Mouse (Mus musculus) left cerebral cortex, adult 8-10 months (tissue): Measurements from ENCODE around the gene Ndst2. TPM values are rescaled to one million over a fixed set of nuclear protein-coding genes. Genes with fewer than 3 reads are reported as not detected.

Source experiments
- DNase-seq, 2 experiments: peaks; one replicate each; pipeline ENCODE4 v3.0.0; 2022; ENCODE audit warnings: low spot score in 2 of 2
- microRNA-seq, 2 experiments: library from miRNA; unstranded; fragments of <30 nt; microRNA quantifications; one replicate each; pipeline ENCODE4 v1.2.0; 2022
- total RNA-seq, 4 experiments: library from RNA; stranded (reverse); gene quantifications; 2 replicates each; pipeline ENCODE4 v1.2.4; 2022

The Ndst2 gene
- total RNA-seq, 4 experiments from 2014 or later = 17.3 to 22.4 (median 20.1) TPM

DNA sequence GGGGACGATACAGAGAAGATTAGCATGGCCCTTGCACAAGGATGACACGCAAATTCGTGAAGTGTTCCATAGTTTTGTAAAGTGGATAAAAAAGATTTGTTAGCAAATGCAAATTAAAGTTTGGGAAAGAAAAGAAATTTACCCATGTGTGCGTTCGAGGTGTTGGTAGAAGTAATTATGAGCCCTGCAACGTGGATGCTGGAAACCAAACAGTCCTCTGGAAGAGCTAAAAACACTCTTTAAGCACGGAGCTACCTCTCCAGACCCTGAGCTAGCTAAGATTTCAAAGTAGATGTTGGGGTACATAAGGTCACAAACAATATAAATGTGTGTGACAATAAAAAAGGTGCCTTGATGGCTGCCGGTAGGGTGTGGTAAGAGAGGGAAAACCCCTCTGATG is 32.8 kb downstream of the Ndst2 start:
- DNase-seq = no peak

DNA sequence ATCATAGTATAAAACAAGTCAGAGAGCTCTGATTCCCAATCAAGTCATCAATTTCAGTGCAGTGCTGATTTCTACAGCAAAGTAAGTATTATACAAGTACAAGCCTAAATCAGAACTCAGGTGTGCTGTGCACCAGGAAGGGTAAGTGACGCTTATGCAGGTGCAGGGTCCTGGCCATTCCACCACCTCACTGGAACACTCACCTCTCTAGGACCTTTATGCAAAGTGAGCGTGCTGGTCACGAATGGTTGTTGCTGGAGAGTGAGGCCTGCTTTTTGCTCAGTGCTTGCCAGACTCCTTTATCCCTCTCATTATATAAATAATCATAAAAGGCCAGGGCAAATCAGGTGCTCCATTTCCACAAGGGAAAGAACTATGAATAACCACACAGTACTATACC is 34.0 kb downstream of the Ndst2 start:
- no peak for DNase-seq

DNA sequence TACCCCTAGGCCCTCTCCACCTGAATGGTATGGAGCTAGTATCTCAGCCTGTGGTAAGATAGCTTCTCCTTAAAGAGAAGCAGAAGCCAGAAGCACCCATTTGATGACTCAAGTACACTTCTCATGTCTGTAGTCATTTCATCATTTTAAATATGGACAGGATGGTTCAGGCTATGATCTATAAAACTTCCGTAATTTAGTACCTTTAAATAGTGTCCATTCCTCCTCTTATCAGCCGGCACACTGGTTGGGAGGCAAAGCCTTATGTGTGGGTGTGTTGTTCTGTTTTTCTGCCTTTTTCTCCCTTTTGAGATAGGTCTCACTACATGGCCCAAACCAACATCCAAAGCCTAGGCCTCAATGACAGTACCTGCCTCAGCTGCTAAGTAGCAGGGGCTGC is 35.8 kb downstream of the Ndst2 start:
- DNase-seq = no peak

DNA sequence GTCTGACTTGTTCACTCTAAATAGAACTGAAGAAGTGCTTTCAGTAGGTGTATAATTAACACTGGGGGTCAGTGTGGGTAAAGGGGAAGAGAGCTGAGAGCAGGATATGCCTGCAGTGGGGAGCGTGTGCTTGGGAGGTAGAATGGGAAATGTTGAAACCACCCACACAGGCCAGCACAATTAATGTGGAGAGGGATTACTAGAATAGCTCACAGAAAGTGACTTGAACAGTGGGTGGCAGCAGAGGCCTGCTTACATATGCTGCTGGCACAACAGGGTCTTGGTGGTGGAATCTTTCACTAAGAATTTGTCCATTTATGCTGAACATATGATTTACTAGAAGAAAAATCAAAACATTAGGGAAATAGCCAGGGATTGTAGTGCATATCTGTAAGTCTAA is 37.4 kb downstream of the Ndst2 start:
- peak in 1 of 2 experiments; percentile 67 for DNase-seq

DNA sequence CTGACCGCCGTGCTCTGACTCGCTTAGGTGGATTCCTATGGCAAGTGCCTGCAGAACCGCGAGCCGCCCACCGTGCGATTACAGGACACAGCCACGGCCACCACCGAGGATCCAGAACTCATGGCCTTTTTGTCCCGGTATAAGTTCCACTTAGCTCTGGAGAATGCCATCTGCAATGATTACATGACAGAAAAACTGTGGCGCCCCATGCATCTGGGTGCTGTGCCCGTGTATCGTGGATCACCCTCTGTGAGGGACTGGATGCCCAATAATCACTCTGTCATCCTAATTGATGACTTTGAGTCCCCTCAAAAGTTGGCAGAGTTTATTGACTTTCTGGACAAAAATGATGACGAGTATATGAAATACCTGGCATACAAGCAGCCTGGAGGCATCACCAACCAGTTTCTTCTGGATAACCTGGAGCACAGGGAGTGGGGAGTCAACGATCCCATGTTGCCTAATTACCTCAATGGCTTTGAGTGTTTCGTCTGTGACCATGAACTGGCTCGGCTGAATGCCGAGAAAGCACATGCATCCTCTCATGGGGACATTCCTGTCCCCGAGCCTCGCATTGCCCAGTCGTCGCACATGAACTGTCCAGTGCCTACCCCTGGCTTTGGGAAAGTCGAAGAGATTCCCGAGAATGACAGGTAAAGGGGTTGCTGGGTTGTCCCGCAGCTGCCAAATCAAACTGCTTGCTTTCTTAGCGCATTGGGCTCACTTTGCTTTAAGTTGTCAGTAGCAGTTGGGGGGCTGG is 38.4 kb downstream of the Ndst2 start:
- DNase-seq = peak in 1 of 2 experiments; percentile 41

DNA sequence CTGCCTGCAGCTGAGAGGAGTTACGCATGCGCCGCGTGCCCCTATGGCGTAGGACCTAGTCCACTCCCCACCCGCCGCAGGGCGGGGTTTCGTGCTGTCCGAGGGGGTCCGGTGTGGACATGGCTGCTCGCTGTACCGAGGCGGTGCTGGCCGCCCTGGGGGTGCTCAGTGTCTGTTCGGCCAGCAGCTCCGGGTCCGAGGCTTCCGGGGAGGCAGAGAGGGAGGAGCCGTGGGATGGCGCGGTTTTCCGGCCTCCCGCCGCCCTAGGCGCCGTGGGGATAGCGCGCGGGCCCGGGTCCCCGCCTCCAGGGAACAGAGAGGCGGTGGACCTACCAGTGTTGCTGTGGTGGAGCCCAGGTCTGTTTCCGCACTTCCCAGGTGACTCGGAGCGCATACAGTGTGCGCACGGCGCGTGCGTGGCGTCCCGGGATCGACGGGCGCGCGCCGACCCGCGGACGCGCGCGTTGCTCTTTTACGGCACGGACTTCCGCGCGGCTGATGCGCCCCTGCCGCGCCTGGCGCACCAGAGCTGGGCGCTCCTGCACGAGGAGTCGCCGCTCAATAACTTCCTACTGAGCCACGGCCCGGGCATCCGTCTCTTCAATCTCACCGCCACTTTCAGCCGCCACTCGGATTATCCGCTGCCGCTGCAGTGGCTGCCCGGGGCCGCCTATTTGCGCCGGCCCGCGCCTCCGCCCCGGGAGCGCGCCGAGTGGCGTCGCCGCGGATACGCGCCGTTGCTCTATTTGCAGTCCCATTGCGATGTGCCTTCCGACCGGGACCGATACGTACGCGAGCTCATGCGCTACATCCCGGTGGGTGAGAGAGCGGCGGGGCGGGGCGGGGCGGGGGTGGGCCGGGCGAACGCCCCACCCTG is 39.2 kb downstream of the Ndst2 start, which contains the start of gene Fut11:
Gene Fut11 (plus strand): TSS at position 85 of the 877 bp plus-strand sequence.
- DNase-seq = peak; percentile 72 to 86

DNA sequence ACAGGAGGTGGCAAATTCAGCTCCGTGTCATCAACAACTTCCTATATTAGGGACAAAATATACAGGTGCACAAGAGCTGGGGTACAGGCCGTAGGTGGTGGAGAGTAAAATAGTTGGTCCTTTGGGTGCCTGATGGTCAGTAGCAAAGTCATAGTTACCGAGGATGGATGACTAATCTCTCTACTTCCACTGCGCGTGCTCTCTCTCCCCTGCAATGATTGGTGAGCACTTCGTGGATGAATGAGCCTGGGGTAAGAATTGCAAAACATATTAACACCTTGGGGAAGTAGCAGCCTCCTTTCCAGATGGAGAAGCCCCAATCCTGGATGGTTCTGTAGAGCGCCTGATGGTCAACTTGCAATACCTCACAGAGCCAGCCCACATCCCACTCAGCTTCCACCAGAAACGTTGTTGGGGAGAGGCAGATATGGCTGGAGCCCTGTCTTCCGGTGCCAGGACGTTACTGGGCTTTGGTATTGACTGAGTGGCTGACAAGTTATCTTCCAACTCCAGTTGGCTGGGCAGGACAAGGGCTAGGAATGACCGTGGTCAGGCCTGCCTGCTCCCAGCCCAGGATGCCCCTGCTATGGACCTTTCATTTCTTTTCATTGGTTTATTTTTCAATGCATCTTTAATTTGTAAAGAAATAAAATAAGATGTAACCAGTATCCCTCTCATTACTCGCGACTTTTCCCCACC is 40.0 kb downstream of the Ndst2 start:
- no peak for DNase-seq

DNA sequence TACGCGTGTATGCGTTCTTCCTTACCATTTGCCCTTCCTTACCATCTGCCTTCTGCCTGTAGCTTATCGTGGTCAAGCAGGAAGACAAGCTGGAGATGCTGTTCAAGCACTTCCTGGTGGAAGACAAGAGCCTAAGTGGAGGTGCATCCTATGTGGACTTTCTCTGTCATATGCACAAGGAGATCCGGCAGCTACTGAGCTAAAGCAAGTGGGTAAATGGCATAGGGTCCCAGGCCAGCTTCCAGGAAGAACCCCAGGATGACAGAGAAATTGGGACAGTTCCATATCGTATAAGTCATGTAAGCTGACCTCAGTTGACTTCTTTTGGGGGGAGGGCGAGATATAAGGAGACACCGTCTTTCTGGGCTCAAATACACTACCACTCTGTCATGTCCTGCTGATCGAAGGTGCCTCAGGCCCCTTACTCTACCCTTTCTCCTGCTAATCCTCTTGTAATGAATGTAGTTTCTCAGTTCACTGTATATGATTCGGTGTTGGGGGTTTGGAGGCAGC is 40.7 kb downstream of the Ndst2 start:
- no peak for DNase-seq

DNA sequence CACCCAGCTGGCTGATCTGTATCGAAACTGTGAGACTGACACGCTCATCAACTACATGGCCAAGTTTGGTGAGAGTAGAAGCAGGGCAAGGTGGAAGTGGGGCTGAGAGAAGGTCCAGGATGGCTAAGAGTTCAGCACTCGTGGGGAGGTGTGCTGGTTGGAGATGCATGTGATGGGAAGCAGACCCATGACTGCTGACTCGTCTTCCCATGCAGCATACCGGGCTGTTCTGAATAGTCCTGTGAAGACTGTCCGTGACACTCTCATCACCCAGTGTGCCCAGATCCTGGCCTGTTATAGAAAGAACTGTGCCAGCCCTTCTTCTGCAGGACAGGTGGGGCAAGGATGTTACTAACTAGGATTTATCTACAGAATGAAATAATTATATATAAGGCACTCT is 42.6 kb downstream of the Ndst2 start:
- DNase-seq = no peak

DNA sequence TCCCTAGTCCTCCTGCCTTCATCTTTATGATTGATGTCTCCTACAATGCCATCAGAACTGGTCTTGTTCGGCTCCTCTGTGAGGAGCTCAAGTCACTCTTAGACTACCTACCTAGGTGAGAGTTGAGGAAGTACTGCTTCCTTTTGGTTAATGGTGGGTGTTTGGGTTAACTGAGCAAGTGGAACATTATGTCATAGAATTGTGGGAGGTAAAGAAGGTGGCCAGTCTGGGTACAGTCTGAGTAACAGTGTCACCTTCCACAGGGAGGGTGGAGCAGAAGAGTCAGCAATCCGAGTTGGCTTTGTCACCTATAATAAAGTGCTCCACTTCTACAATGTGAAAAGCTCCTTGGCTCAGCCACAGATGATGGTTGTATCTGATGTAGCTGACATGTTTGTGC is 45.4 kb downstream of the Ndst2 start:
- no peak for DNase-seq

DNA sequence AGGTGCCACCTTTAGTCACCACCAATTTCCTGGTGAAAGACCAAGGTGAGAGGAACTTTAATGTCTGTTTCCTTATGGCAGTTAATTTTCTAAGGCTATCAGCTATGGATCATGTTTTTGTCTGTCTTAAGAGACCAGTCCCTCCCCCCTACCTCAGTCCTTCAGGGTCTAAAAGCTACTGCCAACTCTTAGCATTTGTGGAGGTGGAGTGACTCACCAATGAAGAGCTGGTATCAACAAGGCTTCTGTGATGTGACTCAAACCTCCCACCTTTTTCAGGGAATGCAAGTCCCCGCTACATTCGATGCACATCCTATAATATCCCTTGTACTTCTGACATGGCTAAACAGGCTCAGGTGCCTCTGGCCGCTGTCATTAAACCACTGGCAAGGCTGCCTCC is 47.8 kb downstream of the Ndst2 start:
- DNase-seq = peak in 1 of 2 experiments; percentile 65

DNA sequence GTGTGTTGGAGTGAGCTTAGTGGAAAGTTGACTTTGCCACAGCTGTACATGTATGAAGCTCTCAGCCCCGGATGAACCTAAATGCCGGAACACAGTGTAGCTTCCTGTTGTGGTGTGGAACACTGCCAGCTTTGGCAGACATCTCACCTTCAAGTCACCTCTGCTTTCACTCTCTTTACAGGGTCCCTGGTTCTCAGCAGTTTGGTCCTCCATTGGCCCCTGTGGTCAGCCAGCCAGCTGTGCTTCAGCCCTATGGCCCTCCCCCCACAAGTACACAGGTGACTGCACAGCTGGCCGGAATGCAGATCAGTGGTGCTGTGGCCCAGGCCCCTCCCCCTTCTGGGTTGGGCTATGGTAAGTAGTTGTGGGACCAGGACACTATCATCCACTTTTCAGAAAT is 51.9 kb downstream of the Ndst2 start:
- no peak for DNase-seq

DNA sequence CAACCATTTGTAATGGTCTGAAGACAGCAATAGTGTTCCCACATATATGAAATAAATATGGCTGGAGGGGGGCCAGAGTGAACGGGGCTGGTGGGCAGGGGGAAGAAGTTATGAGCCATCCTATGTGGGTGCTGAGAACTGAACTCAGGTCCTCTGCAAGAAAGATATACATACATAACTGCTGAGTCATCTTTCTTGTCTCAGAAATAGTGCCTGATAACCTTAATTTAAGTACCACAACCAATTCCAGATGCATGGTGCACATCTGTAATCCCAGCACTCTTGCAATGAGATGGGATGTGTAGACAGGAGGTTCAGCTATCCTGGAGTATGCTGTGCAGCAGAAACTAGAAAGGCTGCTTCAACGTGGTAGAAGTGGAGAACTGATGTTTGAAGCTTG is 52.6 kb downstream of the Ndst2 start:
- DNase-seq = no peak

DNA sequence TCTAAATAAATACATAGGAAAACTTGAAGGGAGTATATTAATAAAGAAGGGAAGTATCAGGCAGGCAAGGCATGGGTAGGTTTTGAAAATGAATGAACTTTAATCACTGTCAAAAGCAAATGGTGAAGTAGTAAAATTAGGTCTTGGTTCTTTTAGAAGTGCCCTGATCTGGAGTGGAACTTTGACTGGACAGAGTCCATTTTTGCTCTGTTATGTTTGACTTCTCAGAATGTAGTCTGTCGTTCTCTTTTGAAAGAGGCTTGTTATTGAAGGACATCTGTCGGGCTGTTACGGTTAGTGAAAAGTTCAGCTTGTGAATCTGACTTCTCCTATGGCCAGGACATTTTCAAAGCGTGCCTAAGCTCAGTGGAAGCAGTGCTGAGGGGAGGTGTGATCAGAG is 56.5 kb downstream of the Ndst2 start:
- DNase-seq = no peak

DNA sequence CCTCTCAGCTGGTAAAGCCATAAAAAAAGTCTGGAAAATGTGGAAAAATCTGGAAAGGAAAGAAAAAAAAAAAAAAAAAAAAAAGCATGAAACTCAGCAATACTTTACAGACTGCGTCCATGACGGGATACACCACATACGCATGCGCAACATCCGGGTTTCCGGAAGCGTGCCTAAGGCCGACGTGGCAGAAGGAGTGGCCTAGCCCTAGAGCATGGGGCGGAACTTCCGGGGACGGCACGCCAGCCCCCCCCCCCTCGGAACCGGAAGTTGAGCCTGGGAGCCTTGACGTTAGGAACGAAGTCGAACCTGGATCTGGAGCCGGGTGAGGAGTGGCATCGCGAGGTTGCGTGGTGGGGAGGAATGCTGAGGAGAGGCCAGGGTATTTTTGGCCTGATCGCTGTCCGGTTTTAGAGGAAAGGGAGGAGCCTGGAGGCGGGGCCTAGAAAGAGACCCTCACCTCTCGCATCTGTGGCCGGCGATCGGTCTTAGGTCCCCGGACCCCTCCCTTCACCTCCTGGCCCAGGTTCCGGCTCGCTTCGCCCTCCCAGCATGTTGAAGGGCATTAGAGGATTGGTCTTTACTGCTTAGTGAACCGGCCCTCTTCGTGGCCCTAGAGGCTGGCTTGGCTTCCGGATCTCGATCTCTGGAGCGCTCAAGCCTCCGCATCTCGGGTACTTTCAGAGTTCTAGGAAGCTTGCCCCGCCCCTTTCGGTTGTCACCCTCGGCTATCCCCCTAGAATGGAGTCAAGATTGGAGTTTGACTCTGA is 60.1 kb downstream of the Ndst2 start, which contains the start of gene Sec24c:
Gene Sec24c (plus strand): TSS at position 245 of the 770 bp plus-strand sequence.
- DNase-seq = peak; percentile 90 to 93

DNA sequence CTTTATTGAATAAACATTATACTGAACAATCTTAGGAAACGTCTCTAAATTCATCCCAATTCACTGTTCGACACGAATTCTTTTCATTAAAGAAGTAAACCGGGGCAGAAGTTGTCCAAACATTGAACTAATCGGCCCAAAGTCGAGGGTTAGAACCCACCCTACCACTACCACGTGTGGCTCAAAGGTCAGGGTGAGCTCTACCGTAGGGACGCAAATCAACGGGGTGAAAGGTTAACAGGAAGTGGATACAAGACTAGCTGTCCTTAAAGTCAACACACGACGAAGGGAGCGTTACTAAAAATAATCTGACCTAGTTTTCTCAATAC is 60.7 kb downstream of the Ndst2 start:
- DNase-seq = peak in 1 of 2 experiments; percentile 65

Small RNAs within 50 kb of the gene (microRNA-seq; reads per million reads assigned to microRNA genes)
- gene Mir6946 = 0.42 to 0.66 reads per million in 2 experiments

Other genes starting within 250 kb of the Ndst2 start
- 1 to 10 TPM in 2 of 4 experiments, under 1 TPM in 2; 0.59 to 1.8 (median 0.89) TPM for gene Mss51, start 237.7 kb downstream of the Ndst2 start, total RNA-seq
- gene Ppp3cb, start 188.0 kb downstream of the Ndst2 start, total RNA-seq = 100 to 1,000 TPM; 244 to 282 (median 264) TPM
- gene Usp54, start 93.5 kb downstream of the Ndst2 start, total RNA-seq = 10 to 100 TPM; 52.2 to 58.6 (median 54.9) TPM
- gene Myoz1, start 78.0 kb downstream of the Ndst2 start, total RNA-seq = 1 to 10 TPM in 2 of 4 experiments, under 1 TPM in 1, not detected in 1; 0.27 to 1.2 (median 1.1) TPM
- gene Synpo2l, start 66.2 kb downstream of the Ndst2 start, total RNA-seq = under 1 TPM; 0.23 to 0.57 (median 0.47) TPM
- gene Sec24c, start 60.3 kb downstream of the Ndst2 start, total RNA-seq = 100 to 1,000 TPM in 1 of 4 experiments, 10 to 100 TPM in 3; 87.9 to 102 (median 99.5) TPM
- gene Fut11, start 39.6 kb downstream of the Ndst2 start, total RNA-seq = 10 to 100 TPM; 14.4 to 15.4 (median 15.1) TPM
- 10 to 100 TPM; 44.0 to 50.6 (median 49.5) TPM for gene Chchd1, start 31.6 kb downstream of the Ndst2 start, total RNA-seq
- gene Zswim8, start 27.0 kb downstream of the Ndst2 start, total RNA-seq = 100 to 1,000 TPM; 149 to 168 (median 158) TPM
- gene Camk2g, start 59.5 kb upstream of the Ndst2 start, total RNA-seq = 100 to 1,000 TPM; 341 to 406 (median 386) TPM
- gene Plau, start 102.1 kb upstream of the Ndst2 start, total RNA-seq = 10 to 100 TPM in 2 of 4 experiments, 1 to 10 TPM in 2; 6.6 to 19.8 (median 10.3) TPM
- 10 to 100 TPM; 21.1 to 23.8 (median 22.5) TPM for gene Vcl, start 194.8 kb upstream of the Ndst2 start, total RNA-seq